Mouse (Mus musculus) c-Kit-positive CD71-positive TER-119-positive erythroid progenitor cells, embryonic 14.5 days (primary cell): ENCODE data around the gene Hagh.

Experiments used
- DNase-seq: peaks from one replicate; pipeline ENCODE4 v3.0.0-alpha.2; 2013; ENCODE audit warnings: low spot score

Hagh gene

GRCm38 (mm10) chr17:24850065-24850772, 10.3 kb downstream of the Hagh start, which contains the start of gene Fahd1:
Gene Fahd1, minus strand, starts transcription at chr17:24850364.
- DNase-seq: peak; percentile 98

GRCm38 (mm10) chr17:24850773-24851127, 10.8 kb downstream of the Hagh start:
- no peak for DNase-seq

GRCm38 (mm10) chr17:24851381-24852125, 11.6 kb downstream of the Hagh start:
- DNase-seq: no peak

GRCm38 (mm10) chr17:24855838-24856464, 16.0 kb downstream of the Hagh start:
- DNase-seq: no peak

- DNase-seq: no peak
These were observed 16.6 kb downstream of the Hagh start for GRCm38 (mm10) chr17:24856589-24856988.

GRCm38 (mm10) chr17:24857831-24858470, 18.0 kb downstream of the Hagh start:
- no peak for DNase-seq

- DNase-seq: peak; percentile 87
These were observed 19.0 kb downstream of the Hagh start for GRCm38 (mm10) chr17:24858967-24859366.

GRCm38 (mm10) chr17:24860076-24860475, 20.1 kb downstream of the Hagh start:
- no peak for DNase-seq

GRCm38 (mm10) chr17:24861785-24862184, 21.8 kb downstream of the Hagh start:
- no peak for DNase-seq

- no peak for DNase-seq
These were observed 25.8 kb downstream of the Hagh start, which contains the start of gene Igfals for GRCm38 (mm10) chr17:24865776-24866175. Gene Igfals, plus strand, starts transcription at chr17:24865997.

- no peak for DNase-seq
These were observed 28.0 kb downstream of the Hagh start for GRCm38 (mm10) chr17:24867914-24868313.

GRCm38 (mm10) chr17:24873695-24874404, 33.9 kb downstream of the Hagh start:
- no peak for DNase-seq

GRCm38 (mm10) chr17:24874405-24874745, 34.4 kb downstream of the Hagh start:
- no peak for DNase-seq

- no peak for DNase-seq
These were observed 35.0 kb downstream of the Hagh start for GRCm38 (mm10) chr17:24874989-24875388.

- DNase-seq: no peak
These were observed 37.6 kb downstream of the Hagh start for GRCm38 (mm10) chr17:24877336-24878116.

- no peak for DNase-seq
These were observed 38.1 kb downstream of the Hagh start for GRCm38 (mm10) chr17:24878117-24878397.

GRCm38 (mm10) chr17:24878531-24878930, 38.6 kb downstream of the Hagh start:
- DNase-seq: no peak

GRCm38 (mm10) chr17:24881738-24882440, 41.9 kb downstream of the Hagh start:
- no peak for DNase-seq

- no peak for DNase-seq
These were observed 44.4 kb downstream of the Hagh start for GRCm38 (mm10) chr17:24884391-24884790.

- DNase-seq: no peak
These were observed 45.6 kb downstream of the Hagh start for GRCm38 (mm10) chr17:24885356-24886133.
